Mouse (Mus musculus): ENCODE measurements at regions not wholly inside any gene's neighbourhood (a gene's known extent, or its start where the extent isn't known, plus 50 kb on each side); places are given as distances from the start of the nearest gene placed in this dataset.

GRCm38 (mm10) chr12:54256506-54257128 lies 53.0 kb upstream of the Egln3 start:
- H3K9ac ChIP-seq (replicated peaks; ENCODE audit: low read length, poor library complexity, severe bottlenecking), result no peak overlapping the region
- no peaks in the 10 kb centered on the region for H3K9me3 ChIP-seq (ENCODE audit: low read length)
- ATAC-seq (ENCODE audit: low FRiP score) (no peak), DNase-seq (ENCODE audit: low spot score) (no peak)
- no peak overlapping the region for H3K4me3 ChIP-seq (ENCODE audit: low read depth, low read length)
- no peak overlapping the region for H3K4me2 ChIP-seq (ENCODE audit: low read depth, low read length, poor library complexity, severe bottlenecking)
- no peaks in the 10 kb centered on the region for H3K36me3 ChIP-seq (ENCODE audit: insufficient read depth, low read length)
- H3K4me1 ChIP-seq (ENCODE audit: insufficient read depth, low read length), result no peaks in the 10 kb centered on the region
- no peaks in the 10 kb centered on the region for H3K27me3 ChIP-seq (ENCODE audit: insufficient read depth, low read length)
- 80% methylated on average over 6 of the region's 6 CpGs for WGBS
- no peak overlapping the region for H3K27ac ChIP-seq (ENCODE audit: low read depth, low read length)
- TF ChIP-seq CTCF (IDR thresholded peaks at IDR 0.05), result no peak
